Mouse (Mus musculus) splenic B cell, adult 2 months (primary cell): ENCODE measurements around the gene Sdhaf4.
"Not testable (repeated sequence)": the region's sequence is repeated elsewhere in the genome, so short reads cannot be mapped to it uniquely, and the experiment has no call there.

Source experiments
- DNase-seq: peaks from one replicate; pipeline ENCODE4 v3.0.0-alpha.2; 2011; ENCODE audit warnings: low read depth, low spot score
- H3K27me3 ChIP-seq: 2 replicates; pipeline ENCODE4 v1.6.1; 2012; ENCODE audit warnings: mild to moderate bottlenecking, low read length, moderate library complexity, mixed read lengths; ENCODE audit not compliant: control insufficient read depth, poor library complexity, insufficient read depth, severe bottlenecking
- H3K36me3 ChIP-seq: 2 replicates; pipeline ENCODE4 v1.6.1; 2012; ENCODE audit warnings: mild to moderate bottlenecking, low read length, moderate library complexity, mixed read lengths; ENCODE audit not compliant: control insufficient read depth, poor library complexity, insufficient read depth, severe bottlenecking

Sdhaf4 gene

DNA sequence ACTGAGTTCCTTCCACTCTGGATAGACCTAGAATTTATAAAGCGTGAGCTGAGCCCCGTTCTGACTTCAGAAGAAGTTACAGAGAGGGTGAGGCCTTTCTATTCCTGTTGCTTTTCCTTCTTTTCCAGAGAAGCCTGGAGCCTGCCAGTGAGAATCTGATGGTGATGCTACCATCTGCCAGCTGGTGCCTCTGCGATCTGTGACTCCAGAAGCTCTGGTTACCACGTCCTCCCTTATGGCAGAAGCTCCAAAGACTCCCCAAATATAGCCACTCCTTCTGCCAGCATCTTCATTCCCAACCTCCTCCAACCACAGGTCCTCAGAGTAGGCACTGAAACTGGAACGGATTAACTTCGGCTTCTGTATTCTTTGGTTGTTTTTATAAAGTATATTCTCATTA lies 27.2 kb downstream of the Sdhaf4 start:
- H3K36me3 ChIP-seq: no peaks in the 10 kb centered on the region
- DNase-seq: no peak
- H3K27me3 ChIP-seq: no peaks in the 10 kb centered on the region

DNA sequence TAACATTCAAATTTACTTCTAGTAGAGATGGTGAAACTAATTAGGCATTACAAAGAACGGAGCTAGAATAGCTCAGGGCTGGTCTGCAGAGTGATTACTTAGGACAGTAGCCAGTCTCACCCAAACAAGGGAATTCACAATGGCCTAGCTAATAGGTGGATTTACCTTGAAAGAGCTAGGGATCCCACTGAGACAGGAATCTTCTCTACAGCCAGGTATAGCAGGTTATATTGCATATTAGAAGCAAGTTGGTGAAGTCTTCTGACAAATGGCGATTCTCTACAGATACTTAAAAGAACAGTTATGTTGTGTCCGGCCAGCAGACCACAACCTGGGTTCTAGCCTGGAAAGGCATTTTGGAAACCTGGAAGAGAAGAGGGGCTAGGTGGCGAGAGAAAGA lies 34.3 kb downstream of the Sdhaf4 start:
- not testable (repeated sequence) for H3K27me3 ChIP-seq, DNase-seq, H3K36me3 ChIP-seq

DNA sequence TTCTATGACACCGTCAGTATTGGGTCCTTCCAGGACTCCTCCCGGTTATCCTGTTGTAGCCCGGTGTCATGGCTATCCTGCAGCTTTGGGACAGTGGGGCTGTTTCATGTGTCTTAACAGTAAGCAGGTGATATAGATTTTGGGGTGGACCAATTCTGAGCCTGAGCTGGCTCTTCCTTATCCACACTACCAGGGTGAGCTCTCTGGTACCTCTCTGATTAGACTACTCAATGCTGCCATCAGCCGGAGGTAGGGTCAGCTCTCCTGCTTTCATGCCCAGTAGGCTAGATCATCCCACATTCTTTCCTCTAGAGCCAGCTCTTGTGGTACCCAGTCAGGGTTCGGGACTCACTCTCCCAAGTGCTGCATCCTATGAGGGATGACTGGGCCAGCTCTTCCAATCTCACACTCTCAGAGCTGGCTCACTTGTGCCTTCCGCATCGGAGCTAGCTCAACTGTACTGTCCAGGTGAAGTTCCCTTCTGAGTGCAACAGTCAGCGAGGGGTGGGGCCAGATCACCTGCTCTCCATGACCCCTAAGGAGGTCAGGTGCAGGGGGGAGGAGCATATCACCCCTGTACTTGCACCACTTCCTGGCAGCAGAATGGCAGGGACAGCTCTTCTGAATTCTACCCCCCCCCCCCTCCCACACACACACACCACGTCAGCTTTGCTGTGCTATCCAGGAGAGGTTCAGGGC lies 37.3 kb downstream of the Sdhaf4 start:
- Histone ChIP-seq H3K36me3 (no peaks in the 10 kb centered on the region), H3K27me3 (no peaks in the 10 kb centered on the region)
- DNase-seq: no peak

DNA sequence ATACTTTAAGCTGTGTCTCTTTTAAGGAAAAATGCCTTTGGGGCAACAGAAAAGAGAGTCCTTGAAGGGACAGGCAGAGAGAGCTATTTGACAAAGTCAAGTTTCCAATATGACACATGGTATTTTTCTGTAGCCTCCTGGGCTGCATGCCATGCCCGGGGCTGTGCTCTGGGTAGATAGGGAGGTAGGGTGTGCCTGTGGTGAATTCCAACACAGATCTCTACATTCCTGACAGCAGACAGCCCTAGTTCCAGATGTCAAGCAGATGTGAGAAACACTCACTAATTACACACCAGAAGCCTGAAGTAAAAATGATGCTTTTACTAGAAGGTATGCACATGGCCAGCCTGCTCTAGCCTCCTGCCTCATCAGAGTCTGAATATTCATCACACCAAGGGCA lies 39.2 kb downstream of the Sdhaf4 start:
- Histone ChIP-seq H3K27me3 (no peaks in the 10 kb centered on the region), H3K36me3 (no peaks in the 10 kb centered on the region)
- no peak for DNase-seq

DNA sequence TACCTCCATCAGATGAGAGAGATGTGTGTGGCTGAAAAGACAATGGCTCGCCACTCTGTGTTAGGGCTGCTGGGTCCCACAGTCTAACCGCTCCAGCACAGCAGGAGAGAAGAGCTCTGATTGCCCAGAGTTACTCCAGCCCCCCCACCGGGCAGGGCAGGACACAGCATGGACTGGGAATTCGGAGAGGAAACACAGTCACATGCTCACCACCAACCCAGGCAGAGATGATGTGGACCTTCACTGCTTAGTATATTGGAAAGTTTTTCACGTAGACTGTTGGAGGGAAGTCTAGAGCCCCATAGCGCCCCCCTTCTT lies 46.1 kb downstream of the Sdhaf4 start:
- no peaks in the 10 kb centered on the region; the same call in 1 of the 2 replicates for H3K27me3 ChIP-seq
- no peak for DNase-seq
- no peaks in the 10 kb centered on the region for H3K36me3 ChIP-seq

DNA sequence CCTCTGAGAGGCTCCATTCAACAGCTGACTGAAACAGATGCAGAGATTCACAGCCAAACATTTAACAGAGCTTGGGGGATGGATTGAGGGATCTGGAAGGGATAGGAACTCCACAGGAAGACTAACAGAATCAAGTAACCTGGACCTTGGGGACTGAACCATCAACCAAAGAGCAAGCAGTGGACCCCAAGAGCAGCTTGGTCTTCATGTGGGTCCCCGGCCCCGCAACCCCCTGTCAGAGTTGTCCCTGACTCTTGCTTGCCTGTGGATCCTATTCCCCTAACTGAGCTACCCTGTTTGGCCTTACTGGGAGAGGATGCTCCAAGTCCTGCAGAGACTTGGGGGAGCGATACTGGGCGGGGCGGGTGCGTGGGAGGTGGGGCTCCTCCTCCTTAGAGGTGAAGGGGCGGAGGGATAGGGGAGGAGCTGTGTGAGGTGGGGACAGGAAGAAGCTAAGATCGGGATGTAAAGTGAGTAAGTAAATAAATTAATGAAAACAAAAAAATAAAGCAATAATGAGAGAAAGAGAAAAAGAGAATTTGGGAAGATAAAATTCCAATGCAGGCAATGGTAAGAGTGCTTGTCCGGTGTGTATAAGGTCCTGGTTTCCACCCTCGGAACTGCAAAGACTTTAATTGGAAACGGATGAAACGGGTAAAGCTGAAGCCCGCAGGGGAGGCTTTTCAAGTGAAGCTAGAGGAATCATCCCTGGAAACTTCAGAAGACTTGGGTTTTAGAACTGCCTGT lies 46.6 kb downstream of the Sdhaf4 start:
- no peak for DNase-seq
- H3K36me3 ChIP-seq: no peaks in the 10 kb centered on the region
- H3K27me3 ChIP-seq: no peaks in the 10 kb centered on the region; the same call in 1 of the 2 replicates

DNA sequence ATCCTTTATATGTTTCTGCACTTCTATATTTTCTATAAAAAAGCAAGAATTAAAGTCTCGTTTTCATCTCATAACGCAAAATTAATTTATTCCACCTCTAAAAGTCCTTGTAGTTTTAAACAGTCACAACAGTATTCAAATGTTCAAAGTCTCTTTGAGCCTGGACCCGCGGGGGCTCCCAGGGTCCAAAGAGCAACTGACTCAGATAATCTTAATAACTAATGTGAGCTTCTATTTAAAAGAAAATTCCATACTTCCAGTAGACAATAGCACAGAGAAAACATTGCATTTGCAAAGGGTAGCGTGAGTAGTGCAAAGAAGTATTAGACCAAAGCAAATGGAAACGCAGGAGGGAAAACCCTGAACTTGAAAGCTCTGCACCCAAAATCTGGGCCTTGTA lies 47.4 kb downstream of the Sdhaf4 start:
- Histone ChIP-seq H3K36me3 (no peaks in the 10 kb centered on the region), H3K27me3 (no peaks in the 10 kb centered on the region; the same call in 1 of the 2 replicates)
- no peak for DNase-seq

DNA sequence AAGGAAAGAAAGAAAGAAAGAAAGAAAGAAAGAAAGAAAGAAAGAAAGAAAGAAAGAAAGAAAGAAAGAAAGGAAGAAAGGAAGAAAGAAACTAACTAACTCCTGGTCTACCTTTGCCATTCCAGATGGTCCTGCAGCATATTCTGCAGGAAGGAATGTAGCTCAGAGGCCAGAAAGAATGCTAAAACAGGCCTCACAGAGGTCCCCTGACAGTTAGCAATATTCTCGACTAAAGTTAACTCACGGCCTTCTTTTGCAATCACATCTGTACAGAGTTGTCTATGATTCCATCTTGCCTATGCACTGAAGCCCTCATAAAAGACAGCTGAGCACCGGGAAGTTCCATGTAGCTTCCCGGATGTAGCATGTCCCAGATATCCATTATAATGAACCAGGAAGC lies 49.9 kb downstream of the Sdhaf4 start:
- DNase-seq: no peak
- Histone ChIP-seq H3K27me3 (no peaks in the 10 kb centered on the region; the same call in 1 of the 2 replicates), H3K36me3 (no peaks in the 10 kb centered on the region)

DNA sequence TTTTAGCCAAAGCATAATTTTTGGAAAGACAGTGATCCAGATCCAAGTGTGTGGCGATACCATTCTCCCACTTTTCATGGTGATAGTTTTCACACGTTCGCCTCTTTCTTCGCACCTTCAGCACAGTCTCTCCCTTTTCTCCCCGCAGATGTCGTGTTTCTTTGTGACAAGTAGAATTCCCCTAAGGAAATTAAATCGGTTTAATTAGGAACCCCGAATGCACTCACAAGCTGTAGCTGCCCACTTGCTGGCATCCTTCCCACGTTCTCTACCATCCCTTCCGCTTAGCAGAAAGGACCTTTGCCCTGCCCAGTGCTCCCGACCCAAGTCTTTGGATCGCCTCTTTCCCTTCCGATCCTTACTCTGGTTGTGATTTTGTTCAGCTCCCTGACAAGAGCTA lies 51.5 kb downstream of the Sdhaf4 start:
- no peak for DNase-seq
- Histone ChIP-seq H3K27me3 (no peaks in the 10 kb centered on the region; the same call in 1 of the 2 replicates), H3K36me3 (no peaks in the 10 kb centered on the region)

DNA sequence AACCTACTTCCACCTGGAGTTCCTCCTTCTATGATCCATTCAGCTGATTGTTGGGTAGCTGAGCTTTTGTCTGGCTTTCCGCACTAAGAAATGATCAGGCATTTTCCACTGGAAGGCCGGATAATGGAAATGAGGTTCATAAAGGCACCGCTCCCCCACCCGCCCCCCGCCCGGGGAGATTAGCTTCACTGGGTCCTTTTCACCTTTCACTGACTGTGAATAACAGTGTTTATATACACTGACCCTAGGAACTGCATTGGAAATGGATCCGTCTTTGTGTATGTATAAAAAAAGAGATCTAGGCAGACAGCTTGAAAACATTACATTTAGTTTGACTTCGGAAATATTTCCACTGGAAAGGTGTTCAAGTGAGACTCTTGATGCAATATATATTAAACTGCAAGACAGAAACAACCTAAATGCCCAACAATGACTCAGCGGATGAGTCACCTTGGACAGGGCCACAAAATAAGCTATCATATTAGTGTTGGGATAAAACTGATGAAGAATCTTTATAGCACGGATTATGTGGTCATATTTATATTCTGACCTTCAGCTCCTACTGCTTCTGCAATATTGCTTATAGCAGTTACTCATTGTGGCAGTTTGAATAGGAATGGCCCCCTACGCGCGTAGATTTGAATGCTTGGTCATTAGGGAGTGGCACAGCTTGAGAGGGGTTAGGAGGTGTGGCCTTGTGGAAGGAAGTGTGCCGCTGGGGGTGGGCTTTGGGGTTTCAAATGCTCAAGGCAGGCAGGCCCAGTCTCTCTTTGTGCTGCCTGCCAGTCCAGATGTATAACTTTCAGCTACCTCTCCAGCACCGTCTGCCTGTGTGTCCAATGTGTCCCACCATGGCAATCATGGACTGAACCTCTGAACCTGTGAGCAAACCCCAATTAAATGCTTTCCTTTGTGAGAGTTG lies 56.4 kb downstream of the Sdhaf4 start:
- no peaks in the 10 kb centered on the region for H3K36me3 ChIP-seq

DNA sequence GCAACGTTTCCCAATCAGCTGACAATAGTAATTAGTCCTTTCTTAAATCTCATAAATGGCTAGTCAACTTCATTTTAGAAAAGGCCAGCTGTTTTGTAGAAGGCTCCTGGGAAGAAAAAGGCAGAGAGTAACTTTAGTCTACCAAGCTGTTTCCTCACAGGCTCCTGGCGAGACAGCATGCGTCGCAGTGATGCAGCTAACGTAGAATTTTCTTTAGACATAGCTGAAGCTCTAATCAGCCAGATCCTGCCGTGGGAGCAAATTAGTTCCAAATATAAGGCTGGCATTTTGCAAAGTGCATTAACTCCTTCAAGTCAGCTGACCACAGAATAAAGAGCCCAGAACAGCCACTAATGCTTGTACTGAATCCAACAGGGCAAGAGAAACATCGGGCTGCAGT lies 57.2 kb downstream of the Sdhaf4 start:
- no peak for DNase-seq
- no peaks in the 10 kb centered on the region for H3K36me3 ChIP-seq
- no peaks in the 10 kb centered on the region for H3K27me3 ChIP-seq

More for the DNA sequence above, 56.4 kb downstream of the Sdhaf4 start:
- H3K27me3 ChIP-seq: no peaks in the 10 kb centered on the region
- no peak for DNase-seq
